Mouse (Mus musculus) bone marrow macrophage, adult 2 months (primary cell): ENCODE measurements around the gene Rae1.

Experiments
- CTCF ChIP-seq: IDR thresholded peaks from 2 replicates; pipeline ENCODE4 v1.5.1; 2012; ENCODE audit warnings: low read depth, mild to moderate bottlenecking, low read length, moderate library complexity
- POLR2A ChIP-seq: IDR thresholded peaks from 2 replicates; pipeline ENCODE4 v1.6.1; 2012; ENCODE audit warnings: mild to moderate bottlenecking, low read depth, low read length, borderline replicate concordance

GRCm38 (mm10) chr2:173034998-173035397 lies 35.1 kb downstream of the Rae1 start:
- no peak for TF ChIP-seq POLR2A
- TF ChIP-seq CTCF: no peak
